Mouse (Mus musculus): ENCODE data around the gene Pld4. TPM values are rescaled to one million over a fixed set of nuclear protein-coding genes. Genes with fewer than 3 reads are reported as not detected.

Pld4 gene
- polyA plus RNA-seq, 1 experiment: 1.1 TPM

- Histone ChIP-seq H3K27me3 (ENCODE audit: control insufficient read depth, insufficient read depth, low read length, poor library complexity, severe bottlenecking) (no peaks in the 10 kb centered on the region), H3K27ac (ENCODE audit: insufficient read depth, low read length) (no peak overlapping the region), H3K9ac (ENCODE audit: low read depth, poor library complexity, severe bottlenecking) (no peak overlapping the region), H3K36me3 (ENCODE audit: control insufficient read depth, insufficient read depth, low read length, poor library complexity, severe bottlenecking) (no peaks in the 10 kb centered on the region), H3K4me3 (ENCODE audit: low read depth, low read length) (no peak overlapping the region), H3K9me3 (replicated peaks; ENCODE audit: control insufficient read depth, insufficient read depth, low read length, poor library complexity, severe bottlenecking) (no peaks in the 10 kb centered on the region), H3K4me1 (ENCODE audit: control insufficient read depth, insufficient read depth, low read length) (no peaks in the 10 kb centered on the region)
- TF ChIP-seq EP300 (IDR thresholded peaks at IDR 0.05; ENCODE audit: insufficient read depth, low read depth, low read length): no peak
- TF ChIP-seq POLR2A (IDR thresholded peaks at IDR 0.05; ENCODE audit: insufficient read depth, low read length): no peak
- TF ChIP-seq CTCF (IDR thresholded peaks at IDR 0.05; ENCODE audit: low read depth, low read length): no peak
Measured at GRCm38 (mm10) chr12:112764991-112765390, 4.5 kb downstream of the Pld4 start.

- Histone ChIP-seq H3K9me3 (replicated peaks; ENCODE audit: control insufficient read depth, insufficient read depth, low read length, poor library complexity, severe bottlenecking) (no peaks in the 10 kb centered on the region), H3K4me3 (ENCODE audit: low read depth, low read length) (no peak overlapping the region), H3K27ac (ENCODE audit: insufficient read depth, low read length) (no peak overlapping the region), H3K9ac (ENCODE audit: low read depth, poor library complexity, severe bottlenecking) (no peak overlapping the region), H3K27me3 (ENCODE audit: control insufficient read depth, insufficient read depth, low read length, poor library complexity, severe bottlenecking) (no peaks in the 10 kb centered on the region), H3K4me1 (ENCODE audit: control insufficient read depth, insufficient read depth, low read length) (no peaks in the 10 kb centered on the region), H3K36me3 (ENCODE audit: control insufficient read depth, insufficient read depth, low read length, poor library complexity, severe bottlenecking) (no peaks in the 10 kb centered on the region)
- TF ChIP-seq CTCF (IDR thresholded peaks at IDR 0.05; ENCODE audit: low read depth, low read length): no peak
Measured at GRCm38 (mm10) chr12:112766586-112766985, 6.1 kb downstream of the Pld4 start.

GRCm38 (mm10) chr12:112767036-112767890 lies 6.8 kb downstream of the Pld4 start:
- no peak for TF ChIP-seq CTCF (IDR thresholded peaks at IDR 0.05; ENCODE audit: low read depth, low read length)
- no peak for TF ChIP-seq EP300 (IDR thresholded peaks at IDR 0.05; ENCODE audit: insufficient read depth, low read depth, low read length)
- no peak for TF ChIP-seq POLR2A (IDR thresholded peaks at IDR 0.05; ENCODE audit: insufficient read depth, low read length)
- Histone ChIP-seq H3K9me3 (replicated peaks; ENCODE audit: control insufficient read depth, insufficient read depth, low read length, poor library complexity, severe bottlenecking) (no peaks in the 10 kb centered on the region), H3K9ac (ENCODE audit: low read depth, poor library complexity, severe bottlenecking) (no peak overlapping the region), H3K27ac (ENCODE audit: insufficient read depth, low read length) (no peak overlapping the region), H3K4me1 (ENCODE audit: control insufficient read depth, insufficient read depth, low read length) (no peaks in the 10 kb centered on the region), H3K4me3 (ENCODE audit: low read depth, low read length) (no peak overlapping the region), H3K27me3 (ENCODE audit: control insufficient read depth, insufficient read depth, low read length, poor library complexity, severe bottlenecking) (no peaks in the 10 kb centered on the region), H3K36me3 (ENCODE audit: control insufficient read depth, insufficient read depth, low read length, poor library complexity, severe bottlenecking) (no peaks in the 10 kb centered on the region)

GRCm38 (mm10) chr12:112768166-112768565 lies 7.7 kb downstream of the Pld4 start:
- Histone ChIP-seq H3K4me3 (ENCODE audit: low read depth, low read length) (no peak overlapping the region), H3K9me3 (replicated peaks; ENCODE audit: control insufficient read depth, insufficient read depth, low read length, poor library complexity, severe bottlenecking) (no peaks in the 10 kb centered on the region), H3K27ac (ENCODE audit: insufficient read depth, low read length) (no peak overlapping the region), H3K27me3 (ENCODE audit: control insufficient read depth, insufficient read depth, low read length, poor library complexity, severe bottlenecking) (no peaks in the 10 kb centered on the region), H3K9ac (ENCODE audit: low read depth, poor library complexity, severe bottlenecking) (no peak overlapping the region), H3K36me3 (ENCODE audit: control insufficient read depth, insufficient read depth, low read length, poor library complexity, severe bottlenecking) (no peaks in the 10 kb centered on the region), H3K4me1 (ENCODE audit: control insufficient read depth, insufficient read depth, low read length) (no peaks in the 10 kb centered on the region)
- no peak for TF ChIP-seq EP300 (IDR thresholded peaks at IDR 0.05; ENCODE audit: insufficient read depth, low read depth, low read length)

- Histone ChIP-seq H3K9ac (ENCODE audit: low read depth, poor library complexity, severe bottlenecking) (no peak overlapping the region), H3K27ac (ENCODE audit: insufficient read depth, low read length) (no peak overlapping the region), H3K4me3 (ENCODE audit: low read depth, low read length) (no peak overlapping the region), H3K4me1 (ENCODE audit: control insufficient read depth, insufficient read depth, low read length) (no peaks in the 10 kb centered on the region), H3K9me3 (replicated peaks; ENCODE audit: control insufficient read depth, insufficient read depth, low read length, poor library complexity, severe bottlenecking) (no peaks in the 10 kb centered on the region), H3K27me3 (ENCODE audit: control insufficient read depth, insufficient read depth, low read length, poor library complexity, severe bottlenecking) (no peaks in the 10 kb centered on the region), H3K36me3 (ENCODE audit: control insufficient read depth, insufficient read depth, low read length, poor library complexity, severe bottlenecking) (no peaks in the 10 kb centered on the region)
- TF ChIP-seq EP300 (IDR thresholded peaks at IDR 0.05; ENCODE audit: insufficient read depth, low read depth, low read length) (no peak), CTCF (IDR thresholded peaks at IDR 0.05; ENCODE audit: low read depth, low read length) (no peak), POLR2A (IDR thresholded peaks at IDR 0.05; ENCODE audit: insufficient read depth, low read length) (no peak)
Measured at GRCm38 (mm10) chr12:112769031-112769430, 8.6 kb downstream of the Pld4 start.

DNA sequence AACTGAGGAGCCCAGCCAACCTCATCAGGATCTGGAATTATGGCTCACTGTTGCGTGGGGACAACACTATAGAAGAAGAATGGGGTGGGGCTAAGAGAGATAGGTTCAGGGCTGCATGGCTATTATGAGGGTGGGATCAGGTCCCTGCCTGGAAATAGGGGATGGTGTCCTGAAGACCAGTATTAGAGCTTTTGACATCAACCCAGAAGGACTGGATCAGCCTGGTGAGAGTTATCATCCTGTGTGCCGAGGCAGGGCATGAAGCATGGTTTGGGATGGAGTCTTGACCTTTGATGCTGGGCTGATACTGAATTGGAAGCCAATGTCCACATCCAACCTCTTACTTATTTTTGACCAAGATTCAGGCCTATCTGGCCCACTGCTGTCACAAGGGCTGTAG lies 9.3 kb downstream of the Pld4 start:
- Histone ChIP-seq H3K27me3 (ENCODE audit: control insufficient read depth, insufficient read depth, low read length, poor library complexity, severe bottlenecking) (no peaks in the 10 kb centered on the region), H3K4me3 (ENCODE audit: low read depth, low read length) (no peak overlapping the region), H3K36me3 (ENCODE audit: control insufficient read depth, insufficient read depth, low read length, poor library complexity, severe bottlenecking) (no peaks in the 10 kb centered on the region), H3K27ac (ENCODE audit: insufficient read depth, low read length) (no peak overlapping the region), H3K9ac (ENCODE audit: low read depth, poor library complexity, severe bottlenecking) (no peak overlapping the region), H3K4me1 (ENCODE audit: control insufficient read depth, insufficient read depth, low read length) (no peaks in the 10 kb centered on the region), H3K9me3 (replicated peaks; ENCODE audit: control insufficient read depth, insufficient read depth, low read length, poor library complexity, severe bottlenecking) (no peaks in the 10 kb centered on the region)
- TF ChIP-seq POLR2A (IDR thresholded peaks at IDR 0.05; ENCODE audit: insufficient read depth, low read length): no peak
- no peak for TF ChIP-seq EP300 (IDR thresholded peaks at IDR 0.05; ENCODE audit: insufficient read depth, low read depth, low read length)
- TF ChIP-seq CTCF (IDR thresholded peaks at IDR 0.05; ENCODE audit: low read depth, low read length): no peak
